Mouse (Mus musculus) forebrain, embryonic 11.5 days (tissue): ENCODE measurements around the gene Tgfbi. TPM values are rescaled to one million over a fixed set of nuclear protein-coding genes. Genes with fewer than 3 reads are reported as not detected.

Experiments
- ATAC-seq: fragments of 200-750 bp; cut with Nextera tagmentation; replicated peaks from 2 replicates; pipeline ENCODE4 v1.8.0; 2017; ENCODE audit warnings: moderate TSS enrichment; ENCODE audit not compliant: low FRiP score
- DNase-seq: peaks from one replicate; pipeline ENCODE4 v3.0.0-alpha.2; 2017; ENCODE audit warnings: low spot score
- H3K27ac ChIP-seq: fragments of 300-500 bp; sonication (generic); 2 replicates; pipeline ENCODE4 v1.5.1; 2014; ENCODE audit warnings: low read depth, low read length
- H3K27me3 ChIP-seq: fragments of 300-500 bp; sonication (generic); 2 replicates; pipeline ENCODE4 v1.6.1; 2014; ENCODE audit warnings: mild to moderate bottlenecking, low read length, mixed read lengths; ENCODE audit not compliant: control insufficient read depth, insufficient read depth
- H3K36me3 ChIP-seq: fragments of 300-500 bp; sonication (generic); 2 replicates; pipeline ENCODE4 v1.6.1; 2014; ENCODE audit warnings: mild to moderate bottlenecking, low read length, moderate library complexity, mixed read lengths; ENCODE audit not compliant: control insufficient read depth, insufficient read depth
- H3K4me1 ChIP-seq: fragments of 300-500 bp; sonication (generic); replicated peaks from 2 replicates; pipeline ENCODE4 v1.6.1; 2014; ENCODE audit warnings: low read length, mixed read lengths; ENCODE audit not compliant: control insufficient read depth, insufficient read depth
- H3K4me2 ChIP-seq: fragments of 300-500 bp; sonication (generic); 2 replicates; pipeline ENCODE4 v1.6.1; 2014; ENCODE audit warnings: low read depth, mild to moderate bottlenecking, low read length, moderate library complexity, mixed read lengths; ENCODE audit not compliant: severe bottlenecking
- H3K4me3 ChIP-seq: fragments of 300-500 bp; sonication (generic); 2 replicates; pipeline ENCODE4 v1.5.1; 2014; ENCODE audit warnings: low read depth, low read length
- H3K9ac ChIP-seq: fragments of 300-500 bp; sonication (generic); 2 replicates; pipeline ENCODE4 v1.6.1; 2014; ENCODE audit warnings: low read length
- H3K9me3 ChIP-seq: fragments of 300-500 bp; sonication (generic); 2 replicates; pipeline ENCODE4 v1.6.1; 2016; ENCODE audit warnings: low read length, mixed read lengths; ENCODE audit not compliant: control insufficient read depth
- WGBS: fragments of 180-500 bp; shearing (Covaris S2); extraction: QIAGEN DNeasy Blood & Tissue Kit; methylation state at CpG from one replicate; pipeline ENCODE4 v1.1.7; 2014; 5-methylcytosine and 5-hydroxymethylcytosine counted together
- polyA plus RNA-seq: library from polyadenylated mRNA; unstranded; fragments of >200 nt; fragmentation: Nextera tagmentation; extraction: Ambion mirVana; gene quantifications from 2 replicates; pipeline ENCODE4 v1.2.1, GENCODE M21; 2014

Tgfbi gene
- polyA plus RNA-seq, 1 experiment from 2014 or later: 26.2 TPM

DNA sequence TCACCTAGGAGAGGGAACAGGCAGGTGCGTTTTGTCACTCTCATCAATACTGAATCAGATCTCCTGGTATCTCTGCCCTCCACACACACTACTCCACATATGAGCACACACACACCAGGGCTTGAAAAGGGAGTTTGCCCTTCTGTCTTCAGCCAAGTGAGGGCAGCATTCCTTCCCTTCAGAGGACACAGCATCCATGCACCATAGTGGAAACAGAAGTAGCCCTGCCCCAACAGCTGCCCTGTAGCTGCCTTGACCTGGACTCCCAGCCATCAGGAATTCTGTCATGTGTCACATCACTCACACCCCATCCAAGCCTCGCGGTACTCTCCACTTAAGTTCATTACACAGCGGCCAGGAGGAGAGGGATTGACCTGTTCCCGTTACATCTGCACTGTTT, 31.2 kb upstream of the Tgfbi start:
- ATAC-seq (no peak), DNase-seq (no peak)
- H3K4me3 ChIP-seq: no peak overlapping the region
- no peaks in the 10 kb centered on the region for H3K36me3 ChIP-seq
- no peak overlapping the region for H3K4me2 ChIP-seq
- no peaks in the 10 kb centered on the region for H3K9me3 ChIP-seq
- H3K4me1 ChIP-seq: peaks cover 15% of the 10 kb centered on the region
- H3K27me3 ChIP-seq: no peaks in the 10 kb centered on the region
- no peak overlapping the region for H3K27ac ChIP-seq
- no peak overlapping the region for H3K9ac ChIP-seq
- WGBS: 81% methylated on average over 5 of the region's 5 CpGs

DNA sequence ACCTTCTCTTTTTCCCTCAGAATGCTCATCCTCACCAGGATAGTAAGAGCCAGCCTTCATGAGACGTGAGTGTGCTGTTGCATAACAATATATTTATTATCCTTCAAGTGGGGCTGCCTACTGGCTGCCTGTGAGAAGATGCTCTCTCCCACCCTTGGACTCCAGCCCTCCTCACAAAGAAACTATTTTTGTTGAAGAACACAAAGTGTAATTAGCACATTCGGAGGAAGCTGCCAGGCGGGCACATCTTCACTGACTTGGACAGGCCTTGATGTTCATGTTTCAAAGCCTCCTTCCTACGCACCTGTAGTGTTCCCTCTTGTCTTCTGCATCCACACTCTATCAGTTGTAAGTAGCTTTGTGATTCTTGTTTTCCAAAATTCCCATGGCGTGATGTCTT, 28.9 kb upstream of the Tgfbi start:
- ATAC-seq (no peak), DNase-seq (no peak)
- Histone ChIP-seq H3K9me3 (no peaks in the 10 kb centered on the region), H3K4me1 (peaks cover 17% of the 10 kb centered on the region), H3K4me3 (no peak overlapping the region), H3K36me3 (no peaks in the 10 kb centered on the region), H3K4me2 (no peak overlapping the region), H3K27ac (no peak overlapping the region), H3K9ac (no peak overlapping the region), H3K27me3 (no peaks in the 10 kb centered on the region)
- WGBS: 87% methylated on average over 5 of the region's 5 CpGs

DNA sequence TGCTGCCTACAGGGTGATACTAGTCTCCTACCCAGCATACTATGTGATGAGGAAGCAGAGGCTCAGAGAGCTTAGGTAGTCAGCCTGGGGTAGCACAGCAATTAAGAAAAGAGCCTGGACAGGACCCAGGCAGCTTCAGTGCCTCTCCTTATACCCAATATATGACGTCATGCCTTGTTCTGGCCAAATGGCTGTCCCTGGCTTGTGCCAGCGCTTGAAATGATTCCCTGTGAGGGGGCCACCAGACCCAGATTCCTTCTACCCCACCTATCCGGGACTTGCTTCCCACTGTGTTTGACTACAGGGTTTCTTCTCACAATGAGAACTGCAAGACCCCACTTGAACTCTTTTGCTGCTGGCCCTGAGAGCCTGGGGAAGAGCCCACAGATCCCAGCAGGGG, 27.8 kb upstream of the Tgfbi start:
- ATAC-seq (peak; percentile 65), DNase-seq (no peak)
- H3K4me3 ChIP-seq: no peak overlapping the region
- peaks cover 17% of the 10 kb centered on the region for H3K4me1 ChIP-seq
- no peak overlapping the region for H3K9ac ChIP-seq
- H3K27ac ChIP-seq: peak overlapping the region; percentile 93
- 0 out of 2 replicates have a peak overlapping the region, but pooled peaks have one; percentile 11 for H3K4me2 ChIP-seq
- H3K27me3 ChIP-seq: no peaks in the 10 kb centered on the region
- 4% methylated on average over 3 of the region's 3 CpGs for WGBS
- no peaks in the 10 kb centered on the region for H3K9me3 ChIP-seq
- H3K36me3 ChIP-seq: no peaks in the 10 kb centered on the region

DNA sequence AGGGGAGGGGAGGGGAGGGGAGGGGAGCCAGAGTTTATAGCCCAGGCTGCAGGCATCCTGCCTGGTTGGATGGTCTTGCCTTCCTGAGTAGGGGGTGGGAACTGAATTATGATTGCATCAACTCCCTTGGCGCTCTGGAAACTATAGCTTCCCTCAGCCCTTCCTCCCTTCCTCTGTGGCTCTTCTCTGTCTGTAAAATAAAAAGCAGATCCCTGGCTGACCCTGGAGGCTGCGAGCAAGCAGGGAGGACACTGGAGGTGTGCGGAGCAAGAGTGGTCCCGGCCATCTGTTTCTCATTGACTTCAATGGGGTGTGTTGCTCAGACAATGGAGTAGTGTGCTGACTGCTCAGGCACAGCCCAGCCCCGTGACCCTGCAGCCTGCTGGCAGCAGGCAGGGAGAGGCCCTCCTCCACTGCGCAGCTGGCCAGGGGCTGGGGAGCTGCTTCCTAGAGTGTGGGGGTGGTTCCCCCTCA, 27.3 kb upstream of the Tgfbi start:
- Histone ChIP-seq H3K27ac (peak overlapping the region; percentile 93), H3K36me3 (no peaks in the 10 kb centered on the region), H3K9me3 (no peaks in the 10 kb centered on the region), H3K4me2 (peak overlapping the region; percentile 48), H3K9ac (peak overlapping the region; percentile 35; the same call in 1 of the 2 replicates), H3K4me1 (peaks cover 17% of the 10 kb centered on the region), H3K27me3 (no peaks in the 10 kb centered on the region), H3K4me3 (no peak overlapping the region)
- ATAC-seq (peak; percentile 96), DNase-seq (peak; percentile 89)
- 0% methylated on average over 6 of the region's 6 CpGs for WGBS

DNA sequence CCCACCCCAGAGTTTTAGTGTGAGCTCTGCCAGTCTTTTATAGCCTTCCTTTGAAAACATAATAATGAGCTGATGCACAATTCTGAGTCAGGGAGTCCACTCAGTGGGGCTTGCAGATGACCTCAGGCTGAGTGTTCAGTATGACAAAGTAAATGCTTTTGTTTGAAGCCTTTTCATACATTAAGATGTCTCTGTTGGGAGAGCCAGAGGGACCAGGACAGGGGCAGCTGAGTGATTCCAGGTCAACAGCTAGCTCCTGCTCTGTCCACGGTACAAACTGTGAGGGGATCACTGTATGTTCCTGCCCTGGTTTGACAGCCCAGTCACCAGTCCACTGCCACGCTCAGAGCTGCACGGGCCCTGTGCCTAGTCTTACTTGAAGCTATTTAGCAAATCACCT, 26.6 kb upstream of the Tgfbi start:
- H3K9me3 ChIP-seq: no peaks in the 10 kb centered on the region
- H3K27ac ChIP-seq: peak overlapping the region; percentile 42
- peaks cover 17% of the 10 kb centered on the region for H3K4me1 ChIP-seq
- DNase-seq: peak; percentile 55
- ATAC-seq: peak; percentile 36
- no peak overlapping the region for H3K4me3 ChIP-seq
- WGBS: 19% methylated on average over 3 of the region's 3 CpGs
- no peaks in the 10 kb centered on the region for H3K36me3 ChIP-seq
- 0 out of 2 replicates have a peak overlapping the region, but pooled peaks have one; percentile 1 for H3K9ac ChIP-seq
- H3K4me2 ChIP-seq: 0 out of 2 replicates have a peak overlapping the region, but pooled peaks have one; percentile 2
- H3K27me3 ChIP-seq: no peaks in the 10 kb centered on the region

DNA sequence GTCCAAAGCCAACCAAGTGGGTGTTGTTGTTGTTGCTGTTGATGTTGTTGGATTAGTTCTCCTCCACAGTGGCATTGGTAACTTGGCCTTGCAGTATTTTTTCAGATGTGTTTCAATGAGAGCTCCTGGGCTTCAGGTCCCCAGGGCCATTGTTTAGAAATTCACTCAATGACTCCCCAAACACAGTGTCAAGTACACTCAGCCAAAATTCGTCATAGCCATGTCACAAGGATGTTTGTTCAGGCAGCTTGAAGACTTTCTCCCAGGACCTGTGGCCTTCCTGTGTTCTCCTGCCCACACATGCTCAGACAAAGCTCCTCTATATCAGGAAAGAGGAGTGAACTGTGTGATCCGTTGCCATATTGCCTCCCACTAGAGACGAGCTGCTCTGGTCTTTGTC, 23.3 kb upstream of the Tgfbi start:
- Histone ChIP-seq H3K4me3 (no peak overlapping the region), H3K4me2 (no peak overlapping the region), H3K36me3 (no peaks in the 10 kb centered on the region), H3K4me1 (peaks cover 17% of the 10 kb centered on the region), H3K9me3 (no peaks in the 10 kb centered on the region), H3K9ac (no peak overlapping the region), H3K27me3 (no peaks in the 10 kb centered on the region), H3K27ac (no peak overlapping the region)
- ATAC-seq (no peak), DNase-seq (no peak)
- WGBS: 84% methylated on average over 3 of the region's 3 CpGs

DNA sequence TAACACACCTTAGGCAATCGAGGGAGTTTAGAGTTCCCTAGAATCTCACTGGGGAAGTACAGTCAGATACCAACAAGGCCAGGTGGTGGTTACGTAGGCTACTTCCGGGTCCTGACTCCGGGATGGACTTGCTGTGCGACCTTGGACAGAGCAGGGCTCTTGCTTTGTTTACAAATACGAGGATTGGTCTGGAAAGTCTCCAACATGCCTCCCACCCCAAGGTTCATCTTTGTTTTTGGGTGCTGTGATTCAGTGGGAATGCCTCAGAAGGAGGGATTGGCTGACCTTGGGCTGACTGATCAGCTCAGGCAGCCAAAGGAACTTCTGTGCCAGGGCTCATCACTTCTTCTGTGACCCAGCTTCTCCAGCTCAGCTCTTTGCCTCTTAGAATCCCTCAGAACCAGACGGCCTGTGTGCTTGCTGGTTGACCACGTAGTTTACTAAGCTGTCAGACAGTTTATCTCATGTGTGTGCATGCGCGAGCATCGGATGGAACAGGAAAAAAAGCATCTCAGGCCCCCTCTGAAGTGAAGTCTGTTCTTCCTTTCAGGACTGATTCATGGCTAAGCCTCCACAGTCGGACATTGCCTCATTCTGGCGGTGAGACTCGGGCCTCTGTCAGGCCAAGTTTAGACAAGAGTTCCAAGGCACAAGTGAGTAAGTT, 20.7 kb upstream of the Tgfbi start:
- Histone ChIP-seq H3K4me2 (no peak overlapping the region), H3K4me3 (no peak overlapping the region), H3K36me3 (no peaks in the 10 kb centered on the region), H3K27me3 (no peaks in the 10 kb centered on the region), H3K9ac (no peak overlapping the region), H3K9me3 (no peaks in the 10 kb centered on the region), H3K4me1 (no peaks in the 10 kb centered on the region), H3K27ac (no peak overlapping the region)
- WGBS: 85% methylated on average over 14 of the region's 14 CpGs
- DNase-seq: no peak
- ATAC-seq: no peak

DNA sequence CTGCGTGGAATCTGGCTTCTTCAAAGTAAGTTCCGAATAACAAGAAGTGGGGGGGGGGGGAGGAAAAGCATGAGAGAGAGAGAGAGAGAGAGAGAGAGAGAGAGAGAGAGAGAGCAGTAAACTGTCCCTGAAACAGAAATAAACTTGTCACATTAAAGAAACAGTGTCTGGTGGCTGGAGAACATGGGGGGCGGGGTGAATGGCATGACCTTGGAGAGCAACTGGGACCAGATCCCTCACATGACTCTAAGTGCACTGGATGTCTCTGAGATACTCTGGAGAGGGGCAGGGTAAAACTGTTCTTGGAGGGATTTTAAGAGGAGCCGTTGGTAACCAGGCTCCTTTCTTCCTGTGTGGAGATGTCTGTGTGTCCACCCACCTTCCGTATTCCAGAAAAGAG, 19.1 kb upstream of the Tgfbi start:
- Histone ChIP-seq H3K9ac (no peak overlapping the region), H3K9me3 (no peaks in the 10 kb centered on the region), H3K4me1 (no peaks in the 10 kb centered on the region), H3K4me2 (no peak overlapping the region), H3K27me3 (no peaks in the 10 kb centered on the region), H3K4me3 (no peak overlapping the region), H3K27ac (no peak overlapping the region), H3K36me3 (no peaks in the 10 kb centered on the region; the same call in 1 of the 2 replicates)
- DNase-seq (no peak), ATAC-seq (no peak)
- 85% methylated on average over 5 of the region's 5 CpGs for WGBS

DNA sequence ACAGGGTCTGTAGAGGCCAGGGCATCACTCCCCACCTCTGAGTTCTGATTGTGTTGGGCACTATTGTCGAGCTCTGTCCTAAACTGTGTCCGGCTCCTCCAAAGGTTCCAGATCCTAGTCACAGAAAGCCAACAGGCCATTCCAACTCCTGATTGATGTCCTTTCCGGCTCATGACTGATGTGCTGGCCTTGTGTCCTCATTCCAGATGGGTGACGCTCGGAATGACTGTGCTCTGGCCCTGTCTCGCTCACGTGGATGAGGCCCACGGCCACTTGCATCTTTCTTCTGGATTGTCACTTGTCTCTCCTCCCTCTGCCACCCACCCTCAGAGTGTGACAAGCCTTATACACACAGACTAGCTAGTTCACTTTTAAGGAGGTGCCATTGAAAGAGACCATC, 18.1 kb upstream of the Tgfbi start:
- ATAC-seq: no peak
- no peak overlapping the region for H3K4me2 ChIP-seq
- H3K27me3 ChIP-seq: no peaks in the 10 kb centered on the region
- H3K4me1 ChIP-seq: no peaks in the 10 kb centered on the region
- H3K36me3 ChIP-seq: no peaks in the 10 kb centered on the region; the same call in 1 of the 2 replicates
- WGBS: 92% methylated on average over 8 of the region's 8 CpGs
- no peak overlapping the region for H3K9ac ChIP-seq
- no peaks in the 10 kb centered on the region for H3K9me3 ChIP-seq
- DNase-seq: no peak
- no peak overlapping the region for H3K27ac ChIP-seq
- no peak overlapping the region for H3K4me3 ChIP-seq
